Mouse (Mus musculus): ENCODE measurements around the gene Morn1.
A peak's percentile ranks its signal among the peaks of the same experiment; 100 is the strongest.
"Not testable (repeated sequence)": the region's sequence is repeated elsewhere in the genome, so short reads cannot be mapped to it uniquely, and the experiment has no call there.

Gene Morn1

GRCm38 (mm10) chr4:155086108-155087024 is at the start of gene Morn1, which contains the start of gene Rer1:
Morn1 (plus strand) TSS chr4:155086577.
Rer1 (minus strand) TSS chr4:155086382.
- peak; percentile 100 for DNase-seq

- DNase-seq, result peak; percentile 84
Measured at GRCm38 (mm10) chr4:155040197-155040596, 46.2 kb upstream of the Morn1 start.

- peak; percentile 87 for DNase-seq
Measured at GRCm38 (mm10) chr4:155040696-155041095, 45.7 kb upstream of the Morn1 start.

- peak; percentile 84 for DNase-seq
Measured at GRCm38 (mm10) chr4:155042606-155043288, 43.6 kb upstream of the Morn1 start.

GRCm38 (mm10) chr4:155043289-155043625 is 43.1 kb upstream of the Morn1 start:
- no peak for DNase-seq

- DNase-seq, result no peak
Measured at GRCm38 (mm10) chr4:155046636-155047035, 39.7 kb upstream of the Morn1 start.

- no peak for DNase-seq
Measured at GRCm38 (mm10) chr4:155050116-155050515, 36.3 kb upstream of the Morn1 start.

GRCm38 (mm10) chr4:155056724-155057123 is 29.7 kb upstream of the Morn1 start, which contains the start of gene Plch2:
Plch2 (minus strand) TSS chr4:155056784.
- DNase-seq, result no peak

GRCm38 (mm10) chr4:155058325-155058724 is 28.1 kb upstream of the Morn1 start:
- no peak for DNase-seq

- DNase-seq, result no peak
Measured at GRCm38 (mm10) chr4:155063895-155064294, 22.5 kb upstream of the Morn1 start.

GRCm38 (mm10) chr4:155064474-155064873 is 21.9 kb upstream of the Morn1 start:
- DNase-seq, result no peak

- peak; percentile 98 for DNase-seq
Measured at GRCm38 (mm10) chr4:155065970-155066833, 20.2 kb upstream of the Morn1 start.

- peak; percentile 100 for DNase-seq
Measured at GRCm38 (mm10) chr4:155066834-155067522, 19.4 kb upstream of the Morn1 start, which contains the start of gene Pex10. Pex10 (plus strand) TSS chr4:155067016.

- DNase-seq, result no peak
Measured at GRCm38 (mm10) chr4:155068357-155068972, 17.9 kb upstream of the Morn1 start.

GRCm38 (mm10) chr4:155069191-155069590 is 17.2 kb upstream of the Morn1 start:
- DNase-seq, result no peak

- DNase-seq, result peak; percentile 94
Measured at GRCm38 (mm10) chr4:155070199-155070598, 16.2 kb upstream of the Morn1 start.

GRCm38 (mm10) chr4:155070921-155071320 is 15.5 kb upstream of the Morn1 start:
- no peak for DNase-seq

- no peak for DNase-seq
Measured at GRCm38 (mm10) chr4:155074418-155074817, 12.0 kb upstream of the Morn1 start.

GRCm38 (mm10) chr4:155075137-155075536 is 11.2 kb upstream of the Morn1 start:
- no peak for DNase-seq

- DNase-seq, result no peak
Measured at GRCm38 (mm10) chr4:155075813-155076212, 10.6 kb upstream of the Morn1 start.

- no peak for DNase-seq
Measured at GRCm38 (mm10) chr4:155076677-155077076, 9.7 kb upstream of the Morn1 start.

- DNase-seq, result not testable (repeated sequence)
Measured at GRCm38 (mm10) chr4:155078808-155079207, 7.6 kb upstream of the Morn1 start.
